Mouse (Mus musculus): ENCODE data around the gene Zfp605.

DNA sequence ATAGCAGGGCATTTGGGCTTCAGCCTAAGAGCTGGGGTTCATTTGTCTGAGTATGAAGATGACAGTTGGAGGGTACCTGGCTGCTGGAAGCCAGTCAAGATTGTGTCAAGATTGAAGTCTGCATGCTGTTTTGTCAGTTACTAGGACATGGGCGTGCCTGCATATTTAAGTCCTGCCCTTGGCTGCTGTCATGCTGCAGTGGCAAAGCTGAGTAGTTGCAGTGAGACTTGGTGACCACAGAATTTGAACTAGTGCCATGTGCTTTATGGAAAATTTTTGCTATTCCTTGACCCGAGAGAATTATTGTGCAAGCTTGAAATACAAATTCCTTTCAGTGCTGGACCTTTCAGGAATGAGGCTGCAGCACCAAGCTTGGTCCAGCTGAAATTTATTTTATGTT, 32.4 kb downstream of the Zfp605 start:
- no peak for TF ChIP-seq POLR2A (IDR thresholded peaks at IDR 0.05; ENCODE audit: insufficient read length, low read depth)
- no peak for TF ChIP-seq E2F4 (IDR thresholded peaks at IDR 0.05; ENCODE audit: insufficient read depth)
- TF ChIP-seq TCF12 (IDR thresholded peaks at IDR 0.05; ENCODE audit: insufficient read depth, poor library complexity, severe bottlenecking): no peak
- no peak for TF ChIP-seq USF1 (IDR thresholded peaks at IDR 0.05; ENCODE audit: low read depth)

Data from myocyte (in vitro differentiated cells).